Mouse (Mus musculus) intestine, embryonic 16.5 days (tissue): ENCODE data around the gene Cenph. TPM values are rescaled to one million over a fixed set of nuclear protein-coding genes. Genes with fewer than 3 reads are reported as not detected.

Source experiments
- ATAC-seq: fragments of 200-750 bp; cut with Nextera tagmentation; 2 replicates; pipeline ENCODE4 v1.8.0; 2017; ENCODE audit warnings: moderate TSS enrichment, moderate library complexity
- H3K27ac ChIP-seq: fragments of 300-500 bp; sonication (generic); 2 replicates; pipeline ENCODE4 v1.5.1; 2014; ENCODE audit warnings: mild to moderate bottlenecking, low read length
- H3K27me3 ChIP-seq: fragments of 300-500 bp; sonication (generic); replicated peaks from 2 replicates; pipeline ENCODE4 v1.6.1; 2014; ENCODE audit warnings: low read length, control low read depth, mixed read lengths; ENCODE audit not compliant: control insufficient read depth, insufficient read depth
- H3K36me3 ChIP-seq: fragments of 300-500 bp; sonication (generic); 2 replicates; pipeline ENCODE4 v1.6.1; 2014; ENCODE audit warnings: low read length, control low read depth; ENCODE audit not compliant: control insufficient read depth, insufficient read depth
- H3K4me1 ChIP-seq: fragments of 300-500 bp; sonication (generic); 2 replicates; pipeline ENCODE4 v1.6.1; 2014; ENCODE audit warnings: low read length, control low read depth, mixed read lengths; ENCODE audit not compliant: control insufficient read depth, insufficient read depth
- H3K4me2 ChIP-seq: fragments of 300-500 bp; sonication (generic); 2 replicates; pipeline ENCODE4 v1.6.1; 2014; ENCODE audit warnings: low read depth, low read length, control low read depth
- H3K4me3 ChIP-seq: fragments of 300-500 bp; sonication (generic); 2 replicates; pipeline ENCODE4 v1.5.1; 2014; ENCODE audit warnings: mild to moderate bottlenecking, low read length
- H3K9ac ChIP-seq: fragments of 300-500 bp; sonication (generic); 2 replicates; pipeline ENCODE4 v1.6.1; 2014; ENCODE audit warnings: low read depth, low read length
- H3K9me3 ChIP-seq: fragments of 300-500 bp; sonication (generic); 2 replicates; pipeline ENCODE4 v1.6.1; 2016; ENCODE audit warnings: low read length, control low read depth; ENCODE audit not compliant: control insufficient read depth
- WGBS: fragments of 180-500 bp; shearing (Covaris S2); extraction: QIAGEN DNeasy Blood & Tissue Kit; methylation state at CpG from one replicate; pipeline ENCODE4 v1.1.7; 2014; 5-methylcytosine and 5-hydroxymethylcytosine counted together
- polyA plus RNA-seq: library from polyadenylated mRNA; unstranded; fragments of >200 nt; fragmentation: Nextera tagmentation; extraction: Ambion mirVana; gene quantifications from 2 replicates; pipeline ENCODE4 v1.2.1, GENCODE M21; 2015

The Cenph gene
- polyA plus RNA-seq, 1 experiment from 2014 or later, result 29.0 TPM

DNA sequence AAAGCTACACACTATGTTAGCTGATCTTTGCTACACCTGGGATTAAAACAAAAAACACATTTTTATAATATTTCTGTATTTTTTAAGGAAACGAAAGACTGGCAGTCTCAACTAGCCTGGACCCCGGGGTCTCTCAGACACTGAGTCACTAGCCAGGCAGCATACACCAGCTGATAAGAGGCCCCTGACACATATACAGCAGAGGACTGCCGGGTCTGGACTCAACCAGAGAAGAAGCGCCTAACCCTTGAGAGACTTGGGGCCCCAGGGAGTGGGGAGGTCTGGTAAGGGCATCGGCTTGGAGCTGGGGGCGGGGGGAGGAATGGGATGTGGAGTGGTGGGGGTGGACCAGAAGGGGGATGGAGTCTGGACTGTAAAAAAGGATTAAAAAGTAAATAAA, 22.7 kb downstream of the Cenph start:
- Histone ChIP-seq H3K4me1 (no peaks in the 10 kb centered on the region), H3K27me3 (no peaks in the 10 kb centered on the region), H3K36me3 (no peaks in the 10 kb centered on the region), H3K27ac (no peak overlapping the region), H3K4me3 (no peak overlapping the region), H3K4me2 (no peak overlapping the region), H3K9me3 (no peaks in the 10 kb centered on the region), H3K9ac (no peak overlapping the region)
- ATAC-seq, result no peak
- 81% methylated on average over 6 of the region's 6 CpGs for WGBS

DNA sequence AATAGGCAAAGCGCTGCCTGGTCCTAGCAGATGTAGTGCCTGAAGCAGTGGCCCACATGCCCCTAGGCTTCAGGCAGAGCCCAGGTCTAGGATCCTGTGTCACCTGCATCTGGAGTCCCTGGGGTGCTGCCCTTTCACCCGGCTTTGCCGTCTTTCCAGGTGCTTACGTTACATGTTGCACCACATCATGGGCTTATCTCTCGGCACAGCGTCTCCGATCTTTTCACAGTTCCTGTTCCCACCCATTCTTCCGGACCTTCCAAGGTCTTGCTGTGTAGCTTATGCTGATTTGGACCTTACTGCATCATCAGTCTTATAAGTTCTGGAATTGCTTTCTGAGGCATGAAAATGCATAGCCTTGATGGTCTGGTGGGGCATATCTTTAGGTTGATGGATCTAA, 23.2 kb downstream of the Cenph start:
- no peak overlapping the region for H3K4me2 ChIP-seq
- H3K36me3 ChIP-seq, result no peaks in the 10 kb centered on the region
- no peaks in the 10 kb centered on the region for H3K4me1 ChIP-seq
- H3K4me3 ChIP-seq, result no peak overlapping the region
- ATAC-seq, result no peak
- H3K9me3 ChIP-seq, result no peaks in the 10 kb centered on the region
- no peak overlapping the region for H3K27ac ChIP-seq
- no peaks in the 10 kb centered on the region for H3K27me3 ChIP-seq
- H3K9ac ChIP-seq, result no peak overlapping the region
- WGBS, result 76% methylated on average over 8 of the region's 8 CpGs

GRCm38 (mm10) chr13:100751402-100751801, 24.3 kb downstream of the Cenph start:
- Histone ChIP-seq H3K4me3 (no peak overlapping the region), H3K9me3 (no peaks in the 10 kb centered on the region), H3K4me1 (no peaks in the 10 kb centered on the region), H3K9ac (no peak overlapping the region), H3K27ac (no peak overlapping the region), H3K36me3 (no peaks in the 10 kb centered on the region), H3K27me3 (no peaks in the 10 kb centered on the region), H3K4me2 (no peak overlapping the region)
- 83% methylated on average over 3 of the region's 3 CpGs for WGBS
- ATAC-seq, result no peak

DNA sequence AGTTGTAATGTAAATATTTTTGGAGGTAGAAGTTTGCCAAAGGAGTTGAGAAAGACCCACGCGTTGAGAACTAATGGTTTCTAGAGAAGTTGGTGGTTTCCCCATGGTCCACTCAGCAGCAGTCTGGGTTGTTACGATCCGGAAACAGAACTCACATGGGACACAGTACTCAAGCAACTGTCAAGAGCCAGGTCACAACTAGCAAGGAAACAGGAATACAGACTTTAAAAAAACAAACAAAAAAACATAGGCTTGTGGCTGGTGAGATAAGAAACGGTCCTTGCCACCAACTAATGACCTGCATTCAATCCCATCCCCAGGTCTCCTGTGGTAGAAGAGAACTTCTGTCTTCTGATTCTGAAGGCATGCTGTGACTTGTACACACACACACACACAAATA, 24.9 kb downstream of the Cenph start:
- Histone ChIP-seq H3K9ac (no peak overlapping the region), H3K27ac (no peak overlapping the region), H3K36me3 (no peaks in the 10 kb centered on the region), H3K4me1 (no peaks in the 10 kb centered on the region), H3K9me3 (no peaks in the 10 kb centered on the region), H3K4me3 (no peak overlapping the region), H3K4me2 (no peak overlapping the region), H3K27me3 (no peaks in the 10 kb centered on the region)
- no peak for ATAC-seq
- 81% methylated on average over 5 of the region's 5 CpGs for WGBS

- ATAC-seq, result no peak
- 47% methylated on average over 8 of the region's 8 CpGs for WGBS
- Histone ChIP-seq H3K4me1 (no peaks in the 10 kb centered on the region), H3K27ac (no peak overlapping the region), H3K36me3 (no peaks in the 10 kb centered on the region), H3K9me3 (no peaks in the 10 kb centered on the region), H3K9ac (no peak overlapping the region), H3K4me3 (no peak overlapping the region), H3K27me3 (no peaks in the 10 kb centered on the region), H3K4me2 (no peak overlapping the region)
Observed at GRCm38 (mm10) chr13:100748638-100749037, 27.1 kb downstream of the Cenph start.

DNA sequence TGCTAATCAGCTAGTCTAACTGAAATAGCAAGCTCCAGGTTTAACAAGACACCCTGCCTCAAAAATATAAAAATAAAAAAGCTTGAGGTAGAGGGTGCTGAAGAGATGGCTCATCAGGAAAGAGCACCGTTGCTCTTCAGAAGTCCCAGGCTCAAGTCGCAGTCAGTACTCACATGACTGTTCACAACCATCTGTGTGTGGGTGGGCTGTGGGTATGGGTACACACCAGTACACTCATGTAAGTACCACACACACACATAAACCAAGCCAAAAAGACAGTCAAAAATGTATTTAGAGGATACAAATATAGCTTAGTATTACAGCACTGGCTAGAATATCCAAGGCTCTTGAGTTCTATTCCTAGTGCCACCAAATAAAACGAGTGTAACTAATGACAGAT, 29.6 kb downstream of the Cenph start:
- H3K27me3 ChIP-seq, result no peaks in the 10 kb centered on the region
- H3K4me1 ChIP-seq, result peaks cover 3% of the 10 kb centered on the region; the same call in 1 of the 2 replicates
- no peak overlapping the region for H3K4me3 ChIP-seq
- WGBS, result 93% methylated on average over 3 of the region's 3 CpGs
- no peak overlapping the region for H3K4me2 ChIP-seq
- ATAC-seq, result no peak
- no peak overlapping the region for H3K27ac ChIP-seq
- no peaks in the 10 kb centered on the region for H3K9me3 ChIP-seq
- H3K9ac ChIP-seq, result no peak overlapping the region
- H3K36me3 ChIP-seq, result no peaks in the 10 kb centered on the region

- H3K9me3 ChIP-seq, result no peaks in the 10 kb centered on the region
- under 1% methylated on average over 52 of the region's 52 CpGs for WGBS
- H3K9ac ChIP-seq, result peak within 1 kb of the TSS; percentile 86
- ATAC-seq, result peak; percentile 97
- peak within 1 kb of the TSS; percentile 61 for H3K4me3 ChIP-seq
- peaks cover 3% of the 10 kb centered on the region; the same call in 1 of the 2 replicates for H3K4me1 ChIP-seq
- peak within 1 kb of the TSS; percentile 62 for H3K4me2 ChIP-seq
- H3K27ac ChIP-seq, result peak within 1 kb of the TSS; percentile 99
- H3K36me3 ChIP-seq, result no peaks in the 10 kb centered on the region
- H3K27me3 ChIP-seq, result no peaks in the 10 kb centered on the region
Observed at GRCm38 (mm10) chr13:100744036-100744744, 31.5 kb downstream of the Cenph start, which contains the start of gene Mrps36. TSS of gene Mrps36 (minus strand) at chr13:100744659.

- no peaks in the 10 kb centered on the region for H3K9me3 ChIP-seq
- peaks cover 3% of the 10 kb centered on the region; the same call in 1 of the 2 replicates for H3K4me1 ChIP-seq
- H3K9ac ChIP-seq, result peak overlapping the region; percentile 86
- peak overlapping the region; percentile 61 for H3K4me3 ChIP-seq
- no peaks in the 10 kb centered on the region; the same call in 1 of the 2 replicates for H3K36me3 ChIP-seq
- no peaks in the 10 kb centered on the region for H3K27me3 ChIP-seq
- peak overlapping the region; percentile 99 for H3K27ac ChIP-seq
- peak overlapping the region; percentile 62 for H3K4me2 ChIP-seq
- peak; percentile 64 for ATAC-seq
- WGBS, result 47% methylated on average over 11 of the region's 11 CpGs
Observed at GRCm38 (mm10) chr13:100743346-100744035, 32.2 kb downstream of the Cenph start.

- peak overlapping the region; percentile 73 for H3K27ac ChIP-seq
- H3K9ac ChIP-seq, result peak overlapping the region; percentile 44
- no peak for ATAC-seq
- H3K27me3 ChIP-seq, result no peaks in the 10 kb centered on the region
- peak overlapping the region; percentile 40 for H3K4me2 ChIP-seq
- peaks cover 3% of the 10 kb centered on the region; the same call in 1 of the 2 replicates for H3K4me1 ChIP-seq
- peak overlapping the region; percentile 33 for H3K4me3 ChIP-seq
- H3K36me3 ChIP-seq, result no peaks in the 10 kb centered on the region; the same call in 1 of the 2 replicates
- 78% methylated on average over 5 of the region's 5 CpGs for WGBS
- no peaks in the 10 kb centered on the region for H3K9me3 ChIP-seq
Observed at GRCm38 (mm10) chr13:100742831-100743230, 32.9 kb downstream of the Cenph start.
